Comparison of ENCODE assay signal across 11 mouse cellular contexts in the genomic region with DNA sequence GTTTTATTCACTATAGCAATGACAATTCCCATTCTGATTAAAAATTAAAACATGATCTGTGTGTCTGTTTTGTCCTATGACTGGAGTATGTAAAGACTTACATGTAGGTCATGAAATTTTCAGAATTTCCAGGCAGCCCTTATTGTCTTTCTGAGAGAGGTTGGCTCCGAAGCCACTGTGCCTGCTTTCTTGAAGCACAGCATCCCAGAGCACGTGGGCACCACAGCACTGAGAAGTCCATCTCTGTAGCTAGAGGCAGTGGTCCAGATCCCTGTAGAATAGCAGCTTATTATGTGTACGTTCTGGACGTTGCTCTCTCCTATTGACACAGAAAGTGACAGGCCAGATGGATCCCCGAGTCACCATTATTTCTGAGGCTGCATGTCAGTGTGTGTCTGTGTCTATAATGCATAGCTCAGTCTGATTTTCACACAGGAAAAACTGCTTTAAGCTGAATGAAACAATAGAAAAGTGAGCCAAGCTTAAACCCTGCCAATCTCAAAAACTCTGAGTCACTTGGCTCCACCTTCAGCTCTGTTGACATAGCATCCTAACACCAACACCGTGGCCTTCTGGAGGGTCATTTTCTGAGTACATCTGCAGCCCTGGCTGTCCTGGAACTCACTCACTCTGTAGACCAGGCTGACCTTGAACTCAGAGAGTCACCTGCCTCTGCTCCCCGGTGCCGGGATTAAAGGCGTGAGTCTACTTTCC. TPM values are rescaled to one million over a fixed set of nuclear protein-coding genes. Genes with fewer than 3 reads are reported as not detected.
DNase-seq lines count a peak whose midpoint lies in the region; ATAC-seq and TF ChIP-seq lines count a peak whose summit lies in the region.
"Had no signal": no experiment of that assay in that cellular context is flagged by ENCODE, and none has a peak within 500 bp of the region (broad histone marks: within the 10 kb centered on the region; RNA-seq: fewer than 3 reads in every experiment).

No protein-coding gene starts in this region.

- H3K27me3 ChIP-seq in hindbrain, embryonic 12.5 days, result no peaks in the 10 kb centered on the region
- H3K27me3 ChIP-seq: embryonic facial prominence, embryonic 15.5 days; liver, embryonic 15.5 days had no signal

- H3K27ac ChIP-seq in layer of hippocampus, adult 2 months, result peak overlapping the region; percentile 37; the same call in 1 of the 2 replicates
- H3K27ac ChIP-seq in brown adipose tissue, adult 24 weeks (replicated peaks; ENCODE audit: low read depth, low read length), result 0 out of 2 replicates have a peak overlapping the region, but pooled peaks have one; percentile 6
- H3K27ac ChIP-seq in hindbrain, embryonic 12.5 days, result no peak overlapping the region
- H3K27ac ChIP-seq: embryonic facial prominence, embryonic 15.5 days; liver, embryonic 15.5 days had no signal

- no peak for ATAC-seq in hindbrain, embryonic 12.5 days (ENCODE audit: low FRiP score)

- no peak overlapping the region for H3K4me3 ChIP-seq in layer of hippocampus, adult 2 months
- H3K4me3 ChIP-seq in brown adipose tissue, adult 24 weeks (ENCODE audit: insufficient read depth, low read depth, low read length), result no peak overlapping the region
- H3K4me3 ChIP-seq in hindbrain, embryonic 12.5 days, result no peak overlapping the region
- H3K4me3 ChIP-seq: embryonic facial prominence, embryonic 15.5 days; liver, embryonic 15.5 days had no signal

- H3K4me1 ChIP-seq in brown adipose tissue, adult 24 weeks (ENCODE audit: control insufficient read depth, insufficient read depth, insufficient read length, low read length), result no peaks in the 10 kb centered on the region
- no peaks in the 10 kb centered on the region for H3K4me1 ChIP-seq in hindbrain, embryonic 12.5 days
- H3K4me1 ChIP-seq: embryonic facial prominence, embryonic 15.5 days; liver, embryonic 15.5 days had no signal

- intact Hi-C loops in heart, postnatal 14 days (cut with DNase I), result no loop called here

- no peaks in the 10 kb centered on the region for H3K9me3 ChIP-seq in hindbrain, embryonic 12.5 days (replicated peaks)
- H3K9me3 ChIP-seq: embryonic facial prominence, embryonic 15.5 days; liver, embryonic 15.5 days had no signal

- no peak overlapping the region for H3K4me2 ChIP-seq in hindbrain, embryonic 12.5 days (replicated peaks)
- H3K4me2 ChIP-seq: embryonic facial prominence, embryonic 15.5 days; liver, embryonic 15.5 days had no signal

- no peak for TF ChIP-seq CTCF in layer of hippocampus, adult 2 months (conservative IDR thresholded peaks at IDR 0.05)

- 79% methylated on average over 9 of the region's 9 CpGs for WGBS in hindbrain, embryonic 12.5 days

- DNase-seq in layer of hippocampus, adult 2 months (ENCODE audit: low spot score in 2 of 2), result peak in 1 of 2 experiments; percentile 28
- no peak for DNase-seq in layer of hippocampus, adult 8-10 months (ENCODE audit: low spot score in 2 of 2)
- peak; percentile 8 for DNase-seq in 416B (ENCODE audit: low read depth)
- peak; percentile 75 for DNase-seq in NIH3T3 (ENCODE audit: low read depth)
- DNase-seq in gastrocnemius, postnatal 25 days, result no peak
- DNase-seq in heart, postnatal 14 days, result no peak
- DNase-seq: left cerebral cortex, postnatal 4 days had no signal

- peaks cover 40% of the 10 kb centered on the region for H3K36me3 ChIP-seq in hindbrain, embryonic 12.5 days

- H3K9ac ChIP-seq in hindbrain, embryonic 12.5 days, result no peak overlapping the region
- H3K9ac ChIP-seq: embryonic facial prominence, embryonic 15.5 days; liver, embryonic 15.5 days had no signal

RNA-seq across cellular contexts. Expression of a gene that starts 37.3 kb away (rescaled TPM):
- 10 to 100 TPM; 97.6 to 98.3 TPM for total RNA-seq in layer of hippocampus, adult 2 months (2021)
- total RNA-seq in layer of hippocampus, adult 8-10 months (2022), result 10 to 100 TPM; 76.7 to 87.4 (median 81.8) TPM
- polyA plus RNA-seq in brown adipose tissue, adult 24 weeks (2012; ENCODE audit: insufficient read depth, insufficient read length, missing spikeins), result 40.6 and 60.6 TPM in 2 replicates
- total RNA-seq in gastrocnemius, postnatal 25 days (2021), result 1 to 10 TPM; 3.2 to 4.5 TPM
- total RNA-seq in heart, postnatal 14 days (2021), result 10 to 100 TPM; 13.6 to 14.6 TPM
- polyA plus RNA-seq in hindbrain, embryonic 12.5 days (2016; fragmentation: Nextera tagmentation; extraction: Ambion mirVana), result 321 and 332 TPM in 2 replicates

Comparison
In these comparisons a context has a peak if more than half of its experiments do, and no peak if none do; other contexts are left out.
1. DNase-seq: peak in 416B (single experiment) and NIH3T3 (single experiment); none in layer of hippocampus, adult 8-10 months (0 of 2), gastrocnemius, postnatal 25 days (single experiment) and heart, postnatal 14 days (0 of 2).
2. RNA of a gene that starts 37.3 kb away (total RNA-seq): 97.6 to 98.3 TPM in layer of hippocampus, adult 2 months and 76.7 to 87.4 TPM in layer of hippocampus, adult 8-10 months; 13.6 to 14.6 TPM in heart, postnatal 14 days and 3.2 to 4.5 TPM in gastrocnemius, postnatal 25 days; every median in the first group is over 4 times any median in the second.